Mouse (Mus musculus) layer of hippocampus, postnatal 25 days (tissue): ENCODE results near the gene Fam19a4. TPM values are rescaled to one million over a fixed set of nuclear protein-coding genes. Genes with fewer than 3 reads are reported as not detected.
"Not testable (repeated sequence)": the region's sequence is repeated elsewhere in the genome, so short reads cannot be mapped to it uniquely, and the experiment has no call there.

Experiments
- DNase-seq, 2 experiments: peaks; one replicate each; pipeline ENCODE4 v3.0.0; 2022; ENCODE audit warnings: mixed read lengths in 2 of 2, low spot score in 1 of 2; ENCODE audit errors: extremely low spot score in 1 of 2
- total RNA-seq, 2 experiments: library from RNA; stranded (reverse); gene quantifications; 2 replicates each; pipeline ENCODE4 v1.2.3; 2021

The Fam19a4 gene
- total RNA-seq, 2 experiments from 2014 or later: 0.12 to 0.30 TPM

- no peak for DNase-seq
These were observed 68.5 kb downstream of the Fam19a4 start for GRCm38 (mm10) chr6:96991741-96992140.

DNA sequence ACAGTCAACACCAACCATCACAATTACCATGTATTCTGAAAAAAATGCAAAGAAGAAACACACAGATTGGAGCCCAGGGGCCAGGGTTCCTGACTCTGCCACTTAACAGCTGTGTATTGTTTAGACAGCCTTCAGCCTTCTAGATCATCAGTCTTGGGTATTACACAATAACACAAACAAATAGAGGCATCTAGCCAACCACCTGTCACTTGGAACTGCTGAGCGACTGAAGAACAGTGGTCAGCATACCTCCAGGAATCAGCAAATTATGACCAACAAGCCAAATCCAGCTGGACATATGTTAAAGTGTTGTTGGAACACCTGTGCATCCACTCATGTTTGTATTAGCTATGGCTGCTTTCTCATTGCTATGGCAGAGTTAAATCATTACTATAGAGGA lies 82.7 kb downstream of the Fam19a4 start:
- DNase-seq: no peak

DNA sequence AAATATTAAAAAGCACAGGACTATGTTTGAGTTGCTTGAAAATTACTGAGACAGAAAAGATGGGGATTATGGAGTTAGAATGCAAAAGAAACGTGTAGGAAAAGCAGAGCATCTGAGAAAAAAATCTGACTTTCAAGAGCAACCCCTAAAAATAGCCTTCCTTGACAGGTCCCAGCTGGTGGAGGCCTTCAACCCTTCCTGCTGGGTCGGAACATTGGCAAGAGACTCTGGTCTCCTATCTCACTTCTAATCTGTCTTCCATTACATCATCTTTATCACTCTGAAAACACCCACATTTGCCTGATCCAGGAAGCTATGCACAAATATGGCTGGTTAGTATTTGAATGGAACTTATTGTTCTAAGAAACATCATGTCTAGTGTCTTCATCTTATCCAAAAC lies 115.4 kb downstream of the Fam19a4 start:
- no peak for DNase-seq

DNA sequence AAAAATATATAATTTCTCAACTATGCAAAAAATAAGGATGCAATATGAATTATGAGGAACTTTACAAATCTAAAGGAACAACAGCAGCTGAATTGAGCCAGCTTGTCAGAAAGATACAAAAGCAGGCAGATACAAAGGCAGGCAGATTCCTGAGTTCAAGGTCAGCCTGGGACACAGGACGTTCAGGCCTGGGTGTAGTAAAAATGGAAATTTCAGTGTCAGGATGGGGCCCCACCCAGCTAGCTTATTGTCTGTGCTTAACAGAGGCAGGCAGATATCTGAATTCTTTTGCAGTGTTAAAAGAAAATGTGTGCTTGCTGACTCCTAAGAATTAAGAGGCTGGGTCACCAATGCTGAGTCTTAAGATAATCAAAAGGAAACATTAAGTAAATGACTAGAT lies 124.4 kb downstream of the Fam19a4 start:
- DNase-seq: no peak

GRCm38 (mm10) chr6:96909061-96909480 lies 151.1 kb downstream of the Fam19a4 start:
- DNase-seq: no peak

DNA sequence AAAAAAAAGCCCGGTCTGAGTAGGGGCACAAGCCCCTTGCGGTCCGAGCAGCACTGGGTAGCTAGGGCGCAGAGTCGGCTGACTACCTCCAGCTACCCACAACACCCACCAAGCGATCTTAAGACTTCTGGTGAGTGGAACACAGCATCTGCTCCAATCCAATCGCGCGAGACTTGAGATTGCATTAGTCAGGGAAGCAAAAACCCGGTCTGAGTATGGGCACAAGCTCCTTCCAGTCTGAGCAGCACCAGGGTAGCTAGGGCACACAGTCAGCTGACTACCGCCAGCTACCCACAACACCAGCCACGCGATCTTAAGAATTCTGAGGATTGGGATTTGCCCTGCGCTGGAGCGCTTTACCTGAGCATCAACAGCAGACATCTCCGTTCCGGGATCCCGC lies 183.1 kb downstream of the Fam19a4 start:
- DNase-seq: not testable (repeated sequence)

GRCm38 (mm10) chr6:96876651-96877050 lies 183.6 kb downstream of the Fam19a4 start:
- DNase-seq: not testable (repeated sequence)

GRCm38 (mm10) chr6:96853065-96853464 lies 207.1 kb downstream of the Fam19a4 start:
- peak in 1 of 2 experiments; percentile 4 for DNase-seq

DNA sequence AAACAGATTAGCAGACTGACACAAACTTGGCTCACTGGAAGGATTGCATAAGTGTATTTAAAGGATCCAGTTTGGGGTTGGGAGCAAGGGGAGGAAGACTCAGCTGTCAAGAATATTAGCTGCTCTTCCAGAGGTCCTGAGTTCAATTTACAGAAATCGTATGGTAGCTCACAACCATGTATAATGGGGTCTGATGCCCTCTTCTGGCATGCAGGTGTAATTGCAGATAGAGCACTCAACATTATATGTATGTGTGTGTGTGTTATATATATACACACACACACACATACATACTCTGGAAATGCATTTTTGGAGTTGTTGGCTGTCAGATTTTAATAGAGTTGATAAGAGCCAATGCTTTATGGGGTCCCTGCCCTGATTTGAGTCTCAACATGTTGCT lies 216.3 kb downstream of the Fam19a4 start:
- no peak for DNase-seq

DNA sequence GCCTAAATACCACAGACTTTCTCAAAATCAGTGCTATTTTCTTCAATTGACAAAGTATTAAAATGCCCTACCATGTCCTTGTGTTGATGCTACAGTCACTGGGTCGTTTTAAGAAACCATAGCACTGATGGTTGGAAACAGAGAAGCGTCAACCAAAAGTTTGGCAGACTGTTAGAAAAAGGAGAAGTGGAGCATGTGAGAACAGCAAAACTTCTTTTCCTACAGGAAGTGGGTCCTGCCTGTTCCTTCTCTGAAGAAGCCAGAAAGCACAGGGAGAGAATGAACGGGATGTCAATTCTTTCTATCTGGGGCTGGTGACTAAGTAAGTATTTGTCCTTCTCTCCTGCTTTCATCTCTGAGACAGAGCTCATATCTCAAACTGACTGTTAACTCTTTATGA lies 219.6 kb downstream of the Fam19a4 start:
- DNase-seq: no peak

- DNase-seq: no peak
These were observed 233.6 kb downstream of the Fam19a4 start for GRCm38 (mm10) chr6:96826626-96827025.

DNA sequence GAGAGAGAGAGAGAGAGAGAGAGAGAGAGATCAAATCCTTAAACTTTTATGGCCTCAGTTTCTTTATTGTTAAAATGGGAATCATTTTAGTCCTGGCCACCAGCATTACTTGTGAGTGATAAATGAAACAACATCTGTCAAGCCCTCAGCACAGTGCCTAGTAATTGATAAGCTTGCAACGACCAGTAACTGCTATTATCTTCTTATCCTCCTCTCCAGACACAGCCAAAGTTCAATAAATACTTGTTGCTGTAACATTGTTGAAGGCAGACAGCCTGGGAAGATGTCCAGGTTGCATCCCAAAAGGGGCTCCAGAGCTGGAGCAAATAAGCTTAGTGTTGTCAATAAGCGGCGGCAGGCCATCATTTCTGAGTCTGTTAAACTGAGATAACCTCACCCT lies 257.2 kb downstream of the Fam19a4 start:
- DNase-seq: no peak

GRCm38 (mm10) chr6:96798746-96799145 lies 261.5 kb downstream of the Fam19a4 start:
- DNase-seq: no peak

GRCm38 (mm10) chr6:96797451-96797850 lies 262.8 kb downstream of the Fam19a4 start:
- no peak for DNase-seq

Other genes starting within 250 kb of the Fam19a4 start
- 10 to 100 TPM; 23.5 to 27.1 TPM for gene Eogt, start 88.8 kb upstream of the Fam19a4 start, total RNA-seq
- 10 to 100 TPM; 52.0 to 53.2 TPM for gene Tmf1, start 118.7 kb upstream of the Fam19a4 start, total RNA-seq
- gene Uba3, start 145.2 kb upstream of the Fam19a4 start, total RNA-seq: 10 to 100 TPM; 70.4 to 71.5 TPM
- 100 to 1,000 TPM; 180 to 192 TPM for gene Arl6ip5, start 150.3 kb upstream of the Fam19a4 start, total RNA-seq
- not detected for gene Lmod3, start 192.3 kb upstream of the Fam19a4 start, total RNA-seq